Mouse (Mus musculus): ENCODE measurements around the gene Olfr66.

Gene Olfr66

GRCm38 (mm10) chr7:103886152-103886551 lies at the start of gene Olfr66:
Olfr66 (minus strand) TSS chr7:103886252.
- no peak for DNase-seq

DNA sequence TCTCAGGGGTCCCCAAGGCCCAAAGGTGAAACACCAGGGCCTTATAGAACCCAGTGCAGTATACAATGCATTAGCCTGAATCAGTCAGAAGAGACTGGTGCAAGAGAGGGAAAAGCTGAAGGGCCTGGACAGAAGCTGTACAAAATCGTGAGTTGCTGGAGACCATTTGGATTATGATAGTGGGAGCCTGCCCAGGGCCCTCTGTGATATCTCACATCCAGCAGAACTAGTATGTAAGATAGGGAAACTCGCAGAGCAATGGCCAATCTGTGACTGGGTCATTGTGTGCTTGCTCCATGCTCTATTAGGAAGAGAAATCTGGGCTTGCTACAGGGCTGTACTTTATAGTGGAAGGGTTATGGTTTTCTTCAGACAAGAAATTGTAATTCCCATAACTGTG lies 48.2 kb upstream of the Olfr66 start, which contains the start of gene Olfr632:
TSS of gene Olfr632 (plus strand) at position 84 of the 400 bp plus-strand sequence.
- no peak for DNase-seq

DNA sequence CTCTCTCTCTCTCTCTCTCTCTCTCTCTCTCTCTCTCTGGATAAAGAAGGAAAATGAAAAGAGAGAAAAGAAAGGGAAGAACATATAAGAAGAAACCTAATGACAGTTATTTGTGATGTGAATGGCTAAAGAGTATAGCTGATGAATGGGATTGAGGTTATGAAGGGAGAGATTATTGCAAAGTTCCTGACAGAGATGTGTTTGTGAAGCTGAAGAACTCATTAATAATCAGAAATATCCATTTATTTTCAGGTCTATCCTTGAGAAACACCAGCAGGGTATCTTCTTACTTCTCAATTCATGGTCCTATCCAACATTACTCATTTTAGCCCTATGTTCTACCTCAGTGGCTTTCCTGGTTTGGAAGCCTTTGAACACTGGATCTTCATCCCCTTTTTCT lies 42.5 kb upstream of the Olfr66 start, which contains the start of gene Olfr631:
TSS of gene Olfr631 (plus strand) at position 301 of the 400 bp plus-strand sequence.
- DNase-seq, result no peak

GRCm38 (mm10) chr7:103915338-103915737 lies 29.3 kb upstream of the Olfr66 start:
- DNase-seq, result no peak

GRCm38 (mm10) chr7:103912969-103913511 lies 27.0 kb upstream of the Olfr66 start:
- DNase-seq, result no peak

- DNase-seq, result peak in 1 of 2 experiments; percentile 18
These were observed 24.0 kb upstream of the Olfr66 start for GRCm38 (mm10) chr7:103910047-103910446.

DNA sequence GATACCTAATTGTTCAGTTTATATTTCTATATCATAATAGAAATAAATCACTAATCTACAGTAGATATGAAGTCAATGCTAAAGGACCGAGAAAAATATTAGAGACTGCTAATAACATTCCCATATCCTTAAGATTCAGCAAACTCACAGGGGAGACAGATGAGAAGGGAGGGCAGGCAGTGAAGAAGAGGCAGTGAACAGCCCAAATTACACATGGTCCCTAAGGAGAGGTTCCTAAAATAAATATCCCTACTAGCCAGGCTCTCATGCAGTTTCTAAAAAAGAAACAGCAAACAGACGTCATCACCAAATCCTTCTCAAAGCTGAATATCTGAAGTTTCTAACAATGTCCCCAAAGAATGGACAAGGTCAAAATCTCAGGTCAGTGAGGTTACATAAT lies 17.1 kb upstream of the Olfr66 start, which contains the start of gene Olfr65:
TSS of gene Olfr65 (plus strand) at position 301 of the 400 bp plus-strand sequence.
- no peak for DNase-seq

DNA sequence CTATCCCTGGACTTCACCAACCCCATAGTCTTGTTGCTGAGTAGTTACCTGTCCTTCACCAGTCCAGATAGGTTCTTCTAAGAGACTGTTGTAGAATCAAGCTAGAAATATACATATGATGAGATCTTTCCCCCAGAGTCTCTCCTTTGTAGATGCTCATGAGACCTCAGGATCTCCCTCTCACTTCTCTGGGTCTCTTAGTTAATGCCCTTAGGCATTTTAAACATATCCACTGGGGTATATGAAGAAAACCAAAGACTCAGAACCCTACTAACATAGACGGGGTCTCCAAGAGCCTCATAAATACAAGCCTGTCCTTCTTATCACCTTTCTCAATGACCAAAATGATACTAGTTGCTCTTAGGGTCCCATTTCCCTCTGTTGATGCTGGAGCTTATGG lies 8.3 kb upstream of the Olfr66 start, which contains the start of gene Olfr64:
TSS of gene Olfr64 (minus strand) at position 101 of the 400 bp plus-strand sequence.
- no peak for DNase-seq

- no peak for DNase-seq
These were observed 9.0 kb downstream of the Olfr66 start for GRCm38 (mm10) chr7:103877093-103877492.

DNA sequence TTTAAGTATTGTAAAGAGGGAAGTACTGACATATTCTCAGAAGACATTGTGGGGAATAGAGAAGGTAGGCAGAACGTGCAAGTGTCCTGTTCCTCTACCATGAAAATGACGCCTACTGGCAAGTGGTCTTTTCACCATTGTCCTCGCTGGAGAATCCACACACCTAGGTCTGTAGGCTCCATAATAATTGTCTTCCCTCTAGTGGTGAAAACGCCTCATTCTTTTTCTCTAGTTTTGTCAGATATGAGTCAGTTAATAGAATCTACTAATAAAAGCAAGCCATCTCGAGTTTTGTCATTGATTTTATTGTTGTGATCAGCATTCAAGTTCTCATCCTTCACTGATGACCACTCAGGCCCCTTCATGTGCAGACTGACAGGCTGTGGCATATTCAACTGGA lies 11.6 kb downstream of the Olfr66 start:
- no peak for DNase-seq

DNA sequence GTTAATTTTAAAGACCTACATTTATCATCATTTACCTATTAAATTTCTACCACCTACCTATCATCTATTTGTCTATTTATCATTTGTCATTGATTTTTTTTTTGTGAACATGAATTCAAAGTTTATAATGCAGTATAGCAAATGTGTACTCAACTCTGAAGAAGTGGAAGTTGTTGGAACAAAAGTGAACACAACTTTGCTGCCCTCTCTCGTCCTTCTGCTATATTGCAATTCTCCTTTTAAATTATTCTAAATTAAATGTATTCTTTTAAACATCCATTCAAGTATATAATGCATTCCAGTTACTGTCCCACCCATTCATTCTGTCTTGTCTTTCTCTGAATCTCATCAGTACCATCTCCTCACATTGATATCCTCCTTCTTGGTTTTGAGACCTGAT lies 13.0 kb downstream of the Olfr66 start:
- no peak for DNase-seq

DNA sequence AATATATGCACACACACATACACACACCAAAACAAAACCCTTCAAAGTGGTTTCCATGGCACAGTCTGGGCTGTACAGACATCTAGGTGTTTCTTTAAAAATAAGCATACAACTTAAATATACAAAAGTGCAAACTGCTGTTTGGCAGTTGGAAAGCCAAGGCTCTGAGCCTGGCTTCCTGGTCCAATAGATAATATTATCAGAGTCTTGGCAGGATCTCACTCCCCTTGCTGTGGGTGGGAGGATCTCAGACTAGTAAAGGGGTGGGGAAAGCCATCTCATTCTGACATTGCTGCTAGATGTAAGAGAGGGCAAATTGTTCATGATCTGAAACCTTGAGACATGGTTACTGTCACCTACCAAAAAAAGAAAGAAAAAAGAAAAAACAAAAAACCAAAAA lies 15.4 kb downstream of the Olfr66 start:
- no peak for DNase-seq

GRCm38 (mm10) chr7:103865716-103866115 lies 20.3 kb downstream of the Olfr66 start:
- DNase-seq, result no peak

GRCm38 (mm10) chr7:103861531-103861930 lies 24.5 kb downstream of the Olfr66 start:
- DNase-seq, result no peak

- DNase-seq, result no peak
These were observed 25.2 kb downstream of the Olfr66 start for GRCm38 (mm10) chr7:103860855-103861254.

DNA sequence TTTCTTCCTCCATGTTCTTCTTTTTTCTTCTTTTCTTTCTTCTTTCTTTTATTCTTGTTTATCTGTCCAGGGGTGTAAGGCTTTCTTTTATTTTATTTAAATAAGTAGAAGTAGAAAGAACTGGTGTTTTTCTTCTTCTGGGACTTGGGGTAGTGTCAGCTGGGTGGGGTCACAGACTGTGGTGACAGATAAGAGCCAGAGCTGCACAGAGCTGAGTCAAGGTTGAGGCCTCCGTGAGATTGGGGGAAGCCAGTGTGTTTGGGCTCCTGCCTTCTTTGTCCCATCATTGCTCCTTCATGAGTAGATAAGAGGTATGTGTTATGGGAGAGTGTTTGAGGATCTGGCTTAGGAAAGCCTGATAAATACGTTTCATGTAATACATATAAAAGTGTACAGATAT lies 27.0 kb downstream of the Olfr66 start:
- no peak for DNase-seq

- DNase-seq, result no peak
These were observed 31.4 kb downstream of the Olfr66 start for GRCm38 (mm10) chr7:103854669-103855068.

GRCm38 (mm10) chr7:103853090-103853489 lies 33.0 kb downstream of the Olfr66 start, which contains the start of gene Hbb-y:
Hbb-y (minus strand) TSS chr7:103853216.
- no peak for DNase-seq

GRCm38 (mm10) chr7:103844525-103845325 lies 41.3 kb downstream of the Olfr66 start:
- no peak for DNase-seq

- no peak for DNase-seq
These were observed 43.0 kb downstream of the Olfr66 start, which contains the start of gene Hbb-bh1 for GRCm38 (mm10) chr7:103843034-103843433. Hbb-bh1 (minus strand) TSS chr7:103843164.

DNA sequence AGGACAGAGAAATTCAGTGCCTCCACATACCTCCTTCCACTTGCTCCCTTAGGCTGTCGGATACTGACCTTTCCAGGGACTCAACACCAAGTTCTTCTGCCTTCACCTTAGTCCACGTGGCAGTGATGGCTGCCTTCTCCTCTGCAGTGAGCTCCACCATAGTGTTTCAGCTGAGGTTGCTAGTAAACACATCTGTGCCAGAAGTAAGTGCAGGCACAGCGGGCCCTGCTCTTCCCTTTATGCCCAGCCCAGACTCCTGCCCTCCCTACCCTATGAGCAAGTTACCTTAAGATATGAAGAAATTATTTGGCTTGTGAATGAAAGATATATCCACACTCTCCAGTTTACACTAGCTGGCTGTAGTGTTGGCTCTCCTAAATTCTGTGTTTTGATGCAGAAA lies 45.8 kb downstream of the Olfr66 start, which contains the start of gene Hbb-bh2:
TSS of gene Hbb-bh2 (minus strand) at position 253 of the 400 bp plus-strand sequence.
- DNase-seq, result no peak
